Mouse (Mus musculus) lung, embryonic 14.5 days (tissue): Measurements from ENCODE around the gene Phf21b. TPM values are rescaled to one million over a fixed set of nuclear protein-coding genes. Genes with fewer than 3 reads are reported as not detected.

Source experiments
- ATAC-seq: fragments of 200-750 bp; cut with Nextera tagmentation; 2 replicates; pipeline ENCODE4 v1.8.0; 2017; ENCODE audit warnings: mild to moderate bottlenecking, moderate TSS enrichment, moderate library complexity; ENCODE audit not compliant: insufficient read depth
- DNase-seq: peaks from one replicate; pipeline ENCODE4 v3.0.0-alpha.2; 2015
- H3K27ac ChIP-seq: fragments of 300-500 bp; sonication (generic); 2 replicates; pipeline ENCODE4 v1.5.1; 2014; ENCODE audit warnings: low read depth, mild to moderate bottlenecking, moderate library complexity
- H3K27me3 ChIP-seq: fragments of 300-500 bp; sonication (generic); 2 replicates; pipeline ENCODE4 v1.6.1; 2014; ENCODE audit warnings: low read length, control low read depth; ENCODE audit not compliant: insufficient read depth
- H3K36me3 ChIP-seq: fragments of 300-500 bp; sonication (generic); 2 replicates; pipeline ENCODE4 v1.6.1; 2014; ENCODE audit warnings: control low read depth; ENCODE audit not compliant: insufficient read depth
- H3K4me1 ChIP-seq: fragments of 300-500 bp; sonication (generic); 2 replicates; pipeline ENCODE4 v1.6.1; 2014; ENCODE audit warnings: antibody characterized with exemption, control low read depth; ENCODE audit not compliant: insufficient read depth
- H3K4me2 ChIP-seq: fragments of 300-500 bp; sonication (generic); 2 replicates; pipeline ENCODE4 v1.6.1; 2014; ENCODE audit warnings: mild to moderate bottlenecking
- H3K4me3 ChIP-seq: fragments of 300-500 bp; sonication (generic); 2 replicates; pipeline ENCODE4 v1.5.1; 2014; ENCODE audit warnings: low read depth, low read length
- H3K9ac ChIP-seq: fragments of 300-500 bp; sonication (generic); 2 replicates; pipeline ENCODE4 v1.6.1; 2014
- H3K9me3 ChIP-seq: fragments of 300-500 bp; sonication (generic); 2 replicates; pipeline ENCODE4 v1.6.1; 2016; ENCODE audit warnings: low read depth, low read length, control low read depth
- CTCF ChIP-seq: IDR thresholded peaks from 2 replicates; pipeline ENCODE4 v1.5.1; 2016; ENCODE audit warnings: antibody characterized with exemption, low read depth
- WGBS: fragments of 180-500 bp; shearing (Covaris S2); extraction: QIAGEN DNeasy Blood & Tissue Kit; methylation state at CpG from one replicate; pipeline ENCODE4 v1.1.7; 2014; 5-methylcytosine and 5-hydroxymethylcytosine counted together
- polyA plus RNA-seq: library from polyadenylated mRNA; unstranded; fragments of >200 nt; fragmentation: Nextera tagmentation; extraction: Ambion mirVana; gene quantifications from 2 replicates; pipeline ENCODE4 v1.2.1, GENCODE M21; 2014

Gene Phf21b
- polyA plus RNA-seq, 1 experiment from 2014 or later = 1.8 TPM

GRCm38 (mm10) chr15:84741573-84741972 lies 114.3 kb downstream of the Phf21b start:
- H3K4me3 ChIP-seq = no peak overlapping the region
- no peak overlapping the region for H3K9ac ChIP-seq
- H3K27ac ChIP-seq = no peak overlapping the region
- H3K9me3 ChIP-seq = no peaks in the 10 kb centered on the region
- H3K4me1 ChIP-seq = no peaks in the 10 kb centered on the region
- H3K4me2 ChIP-seq = no peak overlapping the region
- TF ChIP-seq CTCF = peak; percentile 39; the same call in 1 of the 2 replicates
- DNase-seq (no peak), ATAC-seq (no peak)
- 57% methylated on average over 3 of the region's 3 CpGs for WGBS
- no peaks in the 10 kb centered on the region for H3K36me3 ChIP-seq
- H3K27me3 ChIP-seq = no peaks in the 10 kb centered on the region

GRCm38 (mm10) chr15:84738246-84738645 lies 117.6 kb downstream of the Phf21b start:
- 89% methylated on average over 7 of the region's 7 CpGs for WGBS
- Histone ChIP-seq H3K4me2 (no peak overlapping the region), H3K27ac (no peak overlapping the region), H3K27me3 (no peaks in the 10 kb centered on the region), H3K4me1 (no peaks in the 10 kb centered on the region), H3K4me3 (no peak overlapping the region), H3K9me3 (no peaks in the 10 kb centered on the region), H3K9ac (no peak overlapping the region), H3K36me3 (0 out of 2 replicates have a peak, but pooled peaks cover 3% of the 10 kb centered on the region)
- TF ChIP-seq CTCF = no peak
- ATAC-seq (no peak), DNase-seq (no peak)

- Histone ChIP-seq H3K27ac (no peak overlapping the region), H3K9ac (no peak overlapping the region), H3K36me3 (0 out of 2 replicates have a peak, but pooled peaks cover 3% of the 10 kb centered on the region), H3K27me3 (no peaks in the 10 kb centered on the region), H3K4me1 (no peaks in the 10 kb centered on the region), H3K9me3 (no peaks in the 10 kb centered on the region), H3K4me2 (no peak overlapping the region), H3K4me3 (no peak overlapping the region)
- TF ChIP-seq CTCF = no peak
- 50% methylated on average over 2 of the region's 4 CpGs for WGBS
- no peak for DNase-seq
- no peak for ATAC-seq
Measured at GRCm38 (mm10) chr15:84736994-84737346, 118.9 kb downstream of the Phf21b start.

GRCm38 (mm10) chr15:84736346-84736993 lies 119.4 kb downstream of the Phf21b start:
- TF ChIP-seq CTCF = no peak

More at GRCm38 (mm10) chr15:84736346-84736993, 119.4 kb downstream of the Phf21b start:
- ATAC-seq (no peak), DNase-seq (no peak)
- H3K4me3 ChIP-seq = no peak overlapping the region
- H3K4me2 ChIP-seq = no peak overlapping the region
- 65% methylated on average over 11 of the region's 11 CpGs for WGBS
- no peaks in the 10 kb centered on the region for H3K4me1 ChIP-seq
- no peaks in the 10 kb centered on the region for H3K9me3 ChIP-seq
- H3K27me3 ChIP-seq = no peaks in the 10 kb centered on the region
- no peak overlapping the region for H3K27ac ChIP-seq
- H3K36me3 ChIP-seq = 0 out of 2 replicates have a peak, but pooled peaks cover 3% of the 10 kb centered on the region
- no peak overlapping the region for H3K9ac ChIP-seq

Other genes with a start within 250 kb of the Phf21b start
- gene Prr5, start 186.4 kb downstream of the Phf21b start, polyA plus RNA-seq = 24.5 and 27.8 TPM in 2 replicates
- 17.4 and 18.1 TPM in 2 replicates for gene Arhgap8, start 136.0 kb downstream of the Phf21b start, polyA plus RNA-seq
- 0.47 and 0.63 TPM in 2 replicates for gene Gm29666, start 64.0 kb upstream of the Phf21b start, polyA plus RNA-seq
- gene Nup50, start 67.4 kb upstream of the Phf21b start, polyA plus RNA-seq = 44.5 and 48.2 TPM in 2 replicates
- 11.6 and 13.5 TPM in 2 replicates for gene 5031439G07Rik, start 132.5 kb upstream of the Phf21b start, polyA plus RNA-seq
- gene Upk3a, start 161.1 kb upstream of the Phf21b start, polyA plus RNA-seq = 2.4 and 3.3 TPM in 2 replicates
- 37.0 and 37.5 TPM in 2 replicates for gene Fam118a, start 172.9 kb upstream of the Phf21b start, polyA plus RNA-seq